Mouse (Mus musculus) liver, embryonic 16.5 days (tissue): Measurements from ENCODE around the gene Slc12a1. TPM values are rescaled to one million over a fixed set of nuclear protein-coding genes. Genes with fewer than 3 reads are reported as not detected.

Source experiments
- ATAC-seq: fragments of 200-750 bp; cut with Nextera tagmentation; 2 replicates; pipeline ENCODE4 v1.8.0; 2017; ENCODE audit warnings: low read depth, mild to moderate bottlenecking, moderate number of reproducible peaks, moderate library complexity
- H3K27ac ChIP-seq: fragments of 300-500 bp; sonication (generic); 2 replicates; pipeline ENCODE4 v1.5.1; 2014; ENCODE audit warnings: mild to moderate bottlenecking, low read length
- H3K27me3 ChIP-seq: fragments of 300-500 bp; sonication (generic); 2 replicates; pipeline ENCODE4 v1.6.1; 2014; ENCODE audit warnings: low read depth, low read length, mixed read lengths; ENCODE audit not compliant: control insufficient read depth, insufficient read depth
- H3K36me3 ChIP-seq: fragments of 300-500 bp; sonication (generic); 2 replicates; pipeline ENCODE4 v1.6.1; 2014; ENCODE audit warnings: mild to moderate bottlenecking; ENCODE audit not compliant: control insufficient read depth, insufficient read depth
- H3K4me1 ChIP-seq: fragments of 300-500 bp; sonication (generic); 2 replicates; pipeline ENCODE4 v1.6.1; 2014; ENCODE audit warnings: low read depth, low read length, mixed read lengths; ENCODE audit not compliant: control insufficient read depth
- H3K4me2 ChIP-seq: fragments of 300-500 bp; sonication (generic); 2 replicates; pipeline ENCODE4 v1.6.1; 2014; ENCODE audit warnings: low read depth, low read length, mixed read lengths
- H3K4me3 ChIP-seq: fragments of 300-500 bp; sonication (generic); 2 replicates; pipeline ENCODE4 v1.5.1; 2014; ENCODE audit warnings: low read depth, mild to moderate bottlenecking, low read length
- H3K9ac ChIP-seq: fragments of 300-500 bp; sonication (generic); 2 replicates; pipeline ENCODE4 v1.6.1; 2014; ENCODE audit warnings: low read depth, low read length
- H3K9me3 ChIP-seq: fragments of 300-500 bp; sonication (generic); replicated peaks from 2 replicates; pipeline ENCODE4 v1.6.1; 2016; ENCODE audit warnings: low read length; ENCODE audit not compliant: control insufficient read depth
- WGBS: fragments of 180-500 bp; shearing (Covaris S2); extraction: QIAGEN DNeasy Blood & Tissue Kit; methylation state at CpG from one replicate; pipeline ENCODE4 v1.1.7; 2014; ENCODE audit not compliant: insufficient replicate concordance; 5-methylcytosine and 5-hydroxymethylcytosine counted together
- polyA plus RNA-seq: library from polyadenylated mRNA; unstranded; fragments of >200 nt; fragmentation: Nextera tagmentation; extraction: Ambion mirVana; gene quantifications from 2 replicates; pipeline ENCODE4 v1.2.1, GENCODE M21; 2015

The Slc12a1 gene
- polyA plus RNA-seq, 1 experiment from 2014 or later = 0.01 TPM

DNA sequence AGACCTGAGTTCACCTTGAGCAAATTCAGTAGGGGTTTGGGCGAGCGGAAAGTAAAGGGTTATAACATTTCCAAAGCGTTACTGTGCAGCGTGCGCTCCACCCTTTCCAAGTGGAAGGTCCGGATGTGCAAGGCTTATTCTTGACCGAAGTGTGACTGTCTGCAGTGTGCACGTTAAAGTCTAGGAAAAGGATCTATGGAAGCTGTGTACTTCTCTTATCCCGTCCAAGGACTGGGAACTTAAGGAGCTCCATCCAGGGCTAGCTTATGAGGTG lies 95.6 kb downstream of the Slc12a1 start:
- Histone ChIP-seq H3K4me3 (peak overlapping the region; percentile 86), H3K36me3 (peaks cover 25% of the 10 kb centered on the region), H3K4me2 (peak overlapping the region; percentile 79), H3K9ac (peak overlapping the region; percentile 86), H3K4me1 (peaks cover 16% of the 10 kb centered on the region), H3K9me3 (no peaks in the 10 kb centered on the region), H3K27ac (peak overlapping the region; percentile 90), H3K27me3 (no peaks in the 10 kb centered on the region)
- 0% methylated on average over 9 of the region's 9 CpGs for WGBS
- peak; percentile 0; the same call in 1 of the 2 replicates for ATAC-seq

DNA sequence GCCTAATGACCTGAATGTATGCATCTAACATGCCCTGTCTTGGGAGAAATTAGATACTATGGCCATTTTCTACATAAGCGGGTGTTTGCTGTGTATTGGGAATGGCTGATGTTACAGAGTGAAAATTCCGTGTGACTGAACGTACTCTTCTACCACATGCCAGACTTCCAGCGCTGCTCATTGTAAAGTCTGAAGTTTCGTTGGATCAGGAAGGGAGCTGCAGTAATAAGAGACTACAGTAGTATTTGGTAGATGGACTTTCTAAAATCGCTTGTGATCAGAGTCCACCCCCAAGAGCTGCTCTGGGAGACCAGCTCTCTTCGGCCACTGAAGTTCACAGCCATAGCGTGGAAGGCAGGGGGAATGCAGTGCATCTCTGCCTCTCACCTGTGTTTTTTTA lies 96.0 kb downstream of the Slc12a1 start:
- Histone ChIP-seq H3K4me2 (peak overlapping the region; percentile 79), H3K4me1 (peaks cover 16% of the 10 kb centered on the region), H3K36me3 (peaks cover 29% of the 10 kb centered on the region), H3K27ac (peak overlapping the region; percentile 90), H3K9ac (peak overlapping the region; percentile 86), H3K4me3 (peak overlapping the region; percentile 86), H3K9me3 (no peaks in the 10 kb centered on the region), H3K27me3 (no peaks in the 10 kb centered on the region)
- under 1% methylated on average over 8 of the region's 8 CpGs for WGBS
- no peak for ATAC-seq

DNA sequence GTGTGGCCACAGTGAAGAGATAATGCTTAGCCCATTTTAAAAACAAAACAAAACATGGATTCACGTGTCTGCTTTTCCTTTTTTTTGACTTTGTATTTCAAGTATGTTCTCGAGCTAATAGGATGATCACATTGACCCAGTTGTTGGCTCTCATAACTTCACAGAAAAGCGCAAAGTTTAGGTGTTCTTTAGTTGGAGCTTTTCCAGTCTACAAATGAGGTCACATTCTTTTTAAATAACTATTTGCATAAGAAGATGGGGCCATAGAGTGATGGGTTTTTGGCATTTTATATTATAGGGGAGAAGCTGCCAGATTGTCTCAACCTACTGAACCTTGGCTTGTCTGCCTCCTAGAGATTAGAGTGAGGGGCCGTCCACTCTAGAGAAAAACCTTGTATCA lies 97.0 kb downstream of the Slc12a1 start:
- Histone ChIP-seq H3K4me3 (peak overlapping the region; percentile 86), H3K9me3 (no peaks in the 10 kb centered on the region), H3K36me3 (peaks cover 40% of the 10 kb centered on the region), H3K9ac (peak overlapping the region; percentile 86), H3K27me3 (no peaks in the 10 kb centered on the region), H3K27ac (0 out of 2 replicates have a peak overlapping the region, but pooled peaks have one; percentile 8), H3K4me1 (peaks cover 16% of the 10 kb centered on the region), H3K4me2 (peak overlapping the region; percentile 79)
- WGBS = 49% methylated on average over 4 of the region's 4 CpGs
- ATAC-seq = no peak

DNA sequence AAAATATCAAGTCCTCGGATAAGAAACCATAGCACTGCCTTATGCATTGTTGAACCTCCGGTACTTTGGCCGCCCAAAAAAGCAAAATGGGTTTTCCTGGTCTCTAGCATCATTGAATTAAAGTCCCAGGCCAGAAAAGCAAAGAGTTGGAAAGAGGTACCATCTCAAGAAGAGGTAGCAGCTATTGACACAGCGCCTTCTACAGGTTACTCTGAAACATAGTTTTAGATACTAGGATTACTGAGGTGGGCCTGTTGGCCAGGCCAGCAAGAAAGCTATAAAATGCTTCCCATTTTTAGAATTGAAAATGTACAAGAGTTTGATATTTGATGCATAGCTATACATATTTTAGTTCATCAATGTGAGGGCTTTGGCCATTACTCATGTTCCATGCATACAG lies 97.6 kb downstream of the Slc12a1 start:
- no peaks in the 10 kb centered on the region for H3K27me3 ChIP-seq
- no peak overlapping the region for H3K27ac ChIP-seq
- ATAC-seq = no peak
- H3K9me3 ChIP-seq = no peaks in the 10 kb centered on the region
- H3K4me1 ChIP-seq = peaks cover 16% of the 10 kb centered on the region
- peak overlapping the region; percentile 79 for H3K4me2 ChIP-seq
- H3K9ac ChIP-seq = no peak overlapping the region
- peak overlapping the region; percentile 86 for H3K4me3 ChIP-seq
- H3K36me3 ChIP-seq = peaks cover 43% of the 10 kb centered on the region
- WGBS = 70% methylated on average over 4 of the region's 4 CpGs

DNA sequence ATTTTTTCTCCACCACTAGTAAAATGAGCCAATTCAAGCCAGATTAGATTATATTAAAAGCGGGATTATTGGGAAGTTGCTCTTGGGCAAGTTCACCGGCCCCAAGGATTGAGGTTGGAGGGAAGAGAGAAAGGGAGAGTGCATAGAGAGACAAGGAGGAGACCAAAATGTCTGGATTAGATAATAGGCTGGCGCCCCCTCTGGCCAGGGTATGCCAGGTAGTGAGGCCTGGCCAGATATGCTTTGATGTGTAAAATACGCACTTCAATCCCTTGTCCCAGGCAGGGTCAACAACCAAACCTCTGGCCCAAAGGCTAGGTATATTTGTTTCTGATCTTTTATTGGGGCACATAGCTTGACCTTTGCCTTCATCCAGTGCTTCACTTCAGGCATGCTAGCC lies 99.5 kb downstream of the Slc12a1 start:
- 74% methylated on average over 4 of the region's 4 CpGs for WGBS
- ATAC-seq = no peak
- Histone ChIP-seq H3K27ac (no peak overlapping the region), H3K4me1 (peaks cover 12% of the 10 kb centered on the region), H3K9me3 (no peaks in the 10 kb centered on the region), H3K27me3 (no peaks in the 10 kb centered on the region), H3K9ac (no peak overlapping the region), H3K36me3 (peaks cover 55% of the 10 kb centered on the region), H3K4me3 (no peak overlapping the region), H3K4me2 (no peak overlapping the region)

DNA sequence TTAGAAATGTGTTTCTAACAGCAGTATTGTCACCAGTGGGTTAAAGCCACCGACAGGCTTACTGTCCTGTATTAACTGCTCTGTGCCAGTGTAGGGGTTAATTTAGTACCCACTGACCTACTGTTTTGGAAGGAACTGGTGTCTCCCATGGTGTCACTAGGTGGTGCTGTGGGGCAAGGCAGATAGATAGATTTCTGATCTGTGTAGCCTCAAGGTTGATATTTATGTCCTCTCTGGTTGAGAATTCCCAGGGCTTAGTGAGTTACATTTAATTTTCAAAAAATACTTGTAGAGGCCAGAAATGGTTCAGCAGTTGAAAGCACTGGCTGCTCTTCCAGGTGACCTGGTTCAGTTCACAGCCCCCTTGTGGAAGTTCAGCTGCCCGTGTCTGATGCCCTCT lies 100.0 kb downstream of the Slc12a1 start:
- no peak overlapping the region for H3K27ac ChIP-seq
- peaks cover 60% of the 10 kb centered on the region for H3K36me3 ChIP-seq
- no peak overlapping the region for H3K9ac ChIP-seq
- peaks cover 12% of the 10 kb centered on the region for H3K4me1 ChIP-seq
- no peak for ATAC-seq
- H3K4me2 ChIP-seq = no peak overlapping the region
- no peaks in the 10 kb centered on the region for H3K9me3 ChIP-seq
- no peak overlapping the region for H3K4me3 ChIP-seq
- WGBS = 62% methylated on average over 2 of the region's 2 CpGs
- H3K27me3 ChIP-seq = no peaks in the 10 kb centered on the region

DNA sequence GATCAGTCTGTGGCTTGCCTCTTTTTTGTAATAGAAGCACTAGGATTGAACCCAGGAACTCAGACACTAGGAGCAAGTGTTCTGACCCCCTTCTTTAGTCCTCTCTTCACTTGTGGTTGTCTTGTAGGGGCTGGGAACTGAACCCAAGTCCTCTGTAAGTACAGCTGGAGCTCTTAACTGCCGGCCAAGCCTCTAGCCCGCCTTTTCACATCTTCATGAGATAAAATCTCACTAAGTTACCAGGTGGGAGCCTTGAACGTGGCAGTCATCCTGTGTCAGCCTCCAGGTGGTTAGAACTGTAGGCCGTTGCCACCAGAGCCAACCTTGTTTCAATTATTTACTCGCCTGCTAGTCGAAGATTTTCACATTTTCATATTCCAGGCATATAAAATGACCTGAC lies 101.4 kb downstream of the Slc12a1 start:
- peaks cover 68% of the 10 kb centered on the region for H3K36me3 ChIP-seq
- H3K4me3 ChIP-seq = no peak overlapping the region
- peaks cover 12% of the 10 kb centered on the region for H3K4me1 ChIP-seq
- no peak overlapping the region for H3K4me2 ChIP-seq
- H3K27me3 ChIP-seq = no peaks in the 10 kb centered on the region
- no peaks in the 10 kb centered on the region for H3K9me3 ChIP-seq
- ATAC-seq = no peak
- 85% methylated on average over 6 of the region's 6 CpGs for WGBS
- H3K9ac ChIP-seq = no peak overlapping the region
- no peak overlapping the region for H3K27ac ChIP-seq

DNA sequence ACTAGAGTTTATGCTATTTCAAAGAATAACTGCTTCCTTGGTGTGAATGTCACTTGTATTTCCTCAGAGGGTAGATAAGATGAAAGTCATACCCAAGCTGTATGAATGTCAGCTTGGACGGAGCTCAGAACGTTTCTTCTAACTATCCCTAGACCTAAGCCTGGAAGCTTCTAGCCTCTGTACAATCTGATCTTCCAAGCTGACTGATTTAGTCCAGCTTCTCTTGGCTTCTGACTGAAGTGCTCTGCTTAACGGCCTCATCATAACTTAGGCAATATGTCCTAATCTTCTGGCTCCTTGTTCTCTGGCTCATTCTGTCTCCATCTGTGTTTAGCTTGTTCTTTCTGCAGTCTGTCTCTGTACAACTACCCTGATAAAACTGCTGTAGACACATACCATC lies 102.3 kb downstream of the Slc12a1 start:
- Histone ChIP-seq H3K4me1 (peaks cover 12% of the 10 kb centered on the region), H3K4me2 (no peak overlapping the region), H3K27me3 (no peaks in the 10 kb centered on the region), H3K27ac (no peak overlapping the region), H3K4me3 (no peak overlapping the region), H3K9me3 (no peaks in the 10 kb centered on the region), H3K9ac (no peak overlapping the region), H3K36me3 (peaks cover 70% of the 10 kb centered on the region)
- 63% methylated on average over 3 of the region's 3 CpGs for WGBS
- ATAC-seq = no peak

DNA sequence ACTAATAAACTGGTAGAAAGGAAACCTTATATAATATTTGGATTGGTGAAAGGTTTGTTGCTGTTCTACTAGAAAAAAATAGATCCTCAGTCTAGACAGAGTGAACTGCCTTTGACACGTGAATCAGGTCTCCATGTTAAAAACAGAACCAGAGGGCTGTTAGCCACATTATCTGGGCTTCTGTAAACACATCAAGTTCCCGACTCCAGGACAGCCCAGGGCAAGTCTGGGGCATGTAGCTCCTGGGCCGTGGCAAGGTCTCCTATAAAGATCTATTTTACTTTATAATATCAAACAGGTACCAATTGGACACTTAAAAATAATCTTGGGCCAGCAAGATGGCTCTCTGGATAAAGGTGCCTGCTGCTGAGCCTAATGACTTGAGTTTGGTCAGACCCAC lies 103.6 kb downstream of the Slc12a1 start:
- H3K27me3 ChIP-seq = no peaks in the 10 kb centered on the region
- peaks cover 8% of the 10 kb centered on the region for H3K4me1 ChIP-seq
- H3K4me2 ChIP-seq = no peak overlapping the region
- no peaks in the 10 kb centered on the region for H3K9me3 ChIP-seq
- H3K27ac ChIP-seq = no peak overlapping the region
- 77% methylated on average over 3 of the region's 3 CpGs for WGBS
- no peak overlapping the region for H3K9ac ChIP-seq
- ATAC-seq = no peak
- no peak overlapping the region for H3K4me3 ChIP-seq
- H3K36me3 ChIP-seq = peaks cover 64% of the 10 kb centered on the region
